Mouse (Mus musculus): ENCODE measurements at regions not wholly inside any gene's neighbourhood (a gene's known extent, or its start where the extent isn't known, plus 50 kb on each side); places are given as distances from the start of the nearest gene placed in this dataset.

- Histone ChIP-seq H3K4me1 (ENCODE audit: control insufficient read depth, insufficient read depth, low read length) (no peaks in the 10 kb centered on the region), H3K79me2 (replicated peaks; ENCODE audit: control insufficient read depth, insufficient read depth, low read length) (no peaks in the 10 kb centered on the region), H3K27me3 (ENCODE audit: control insufficient read depth, insufficient read depth, low read length) (no peaks in the 10 kb centered on the region), H3K27ac (no peak overlapping the region), H3K4me3 (no peak overlapping the region), H3K36me3 (ENCODE audit: control insufficient read depth, insufficient read depth, low read length) (no peaks in the 10 kb centered on the region), H3K9ac (ENCODE audit: low read depth, low read length) (no peak overlapping the region)
- no peak for TF ChIP-seq EP300 (IDR thresholded peaks at IDR 0.05; ENCODE audit: insufficient read depth, low read depth, low read length)
- no peak for TF ChIP-seq CTCF (IDR thresholded peaks at IDR 0.05)
- no peak for TF ChIP-seq POLR2A (IDR thresholded peaks at IDR 0.05; ENCODE audit: insufficient read depth, low read depth, low read length)
- DNase-seq, result no peak
- intact Hi-C loops (cut with DNase I), result no loop called here
- 49% methylated on average over 9 of the region's 9 CpGs for WGBS
These were observed 266.7 kb downstream of the Stim2 start for GRCm38 (mm10) chr5:54264867-54265434.

GRCm38 (mm10) chr5:54267905-54268590 lies 269.7 kb downstream of the Stim2 start:
- Histone ChIP-seq H3K36me3 (ENCODE audit: control insufficient read depth, insufficient read depth, low read length) (no peaks in the 10 kb centered on the region), H3K4me1 (ENCODE audit: control insufficient read depth, insufficient read depth, low read length) (no peaks in the 10 kb centered on the region), H3K79me2 (replicated peaks; ENCODE audit: control insufficient read depth, insufficient read depth, low read length) (no peaks in the 10 kb centered on the region), H3K27me3 (ENCODE audit: control insufficient read depth, insufficient read depth, low read length) (no peaks in the 10 kb centered on the region), H3K9ac (ENCODE audit: low read depth, low read length) (no peak overlapping the region), H3K27ac (no peak overlapping the region), H3K4me3 (no peak overlapping the region)
- TF ChIP-seq POLR2A (IDR thresholded peaks at IDR 0.05; ENCODE audit: insufficient read depth, low read depth, low read length) (no peak), CTCF (IDR thresholded peaks at IDR 0.05) (no peak), EP300 (IDR thresholded peaks at IDR 0.05; ENCODE audit: insufficient read depth, low read depth, low read length) (no peak)
- DNase-seq, result no peak
- 67% methylated on average over 10 of the region's 10 CpGs for WGBS
- intact Hi-C loops (cut with DNase I), result no loop called here

GRCm38 (mm10) chr5:54279357-54279756 lies 281.1 kb downstream of the Stim2 start:
- Histone ChIP-seq H3K4me1 (ENCODE audit: control insufficient read depth, insufficient read depth, low read length) (no peaks in the 10 kb centered on the region), H3K9ac (ENCODE audit: low read depth, low read length) (no peak overlapping the region), H3K79me2 (replicated peaks; ENCODE audit: control insufficient read depth, insufficient read depth, low read length) (no peaks in the 10 kb centered on the region), H3K27ac (no peak overlapping the region), H3K27me3 (ENCODE audit: control insufficient read depth, insufficient read depth, low read length) (no peaks in the 10 kb centered on the region), H3K4me3 (no peak overlapping the region), H3K36me3 (ENCODE audit: control insufficient read depth, insufficient read depth, low read length) (no peaks in the 10 kb centered on the region)
- intact Hi-C loops (cut with DNase I), result no loop called here
- no peak for DNase-seq
- no peak for TF ChIP-seq EP300 (IDR thresholded peaks at IDR 0.05; ENCODE audit: insufficient read depth, low read depth, low read length)
- TF ChIP-seq CTCF (IDR thresholded peaks at IDR 0.05), result no peak
- no peak for TF ChIP-seq POLR2A (IDR thresholded peaks at IDR 0.05; ENCODE audit: insufficient read depth, low read depth, low read length)
- WGBS, result 76% methylated on average over 8 of the region's 8 CpGs

- Histone ChIP-seq H3K27ac (no peak overlapping the region), H3K36me3 (ENCODE audit: control insufficient read depth, insufficient read depth, low read length) (no peaks in the 10 kb centered on the region), H3K9ac (ENCODE audit: low read depth, low read length) (no peak overlapping the region), H3K4me3 (no peak overlapping the region), H3K27me3 (ENCODE audit: control insufficient read depth, insufficient read depth, low read length) (no peaks in the 10 kb centered on the region), H3K4me1 (ENCODE audit: control insufficient read depth, insufficient read depth, low read length) (no peaks in the 10 kb centered on the region), H3K79me2 (replicated peaks; ENCODE audit: control insufficient read depth, insufficient read depth, low read length) (no peaks in the 10 kb centered on the region)
- WGBS, result 47% methylated on average over 4 of the region's 4 CpGs
- intact Hi-C loops (cut with DNase I), result no loop called here
- no peak for DNase-seq
- TF ChIP-seq CTCF (IDR thresholded peaks at IDR 0.05), result peak; percentile 23; the same call in 1 of the 2 replicates
- TF ChIP-seq POLR2A (IDR thresholded peaks at IDR 0.05; ENCODE audit: insufficient read depth, low read depth, low read length), result no peak
These were observed 282.4 kb downstream of the Stim2 start for GRCm38 (mm10) chr5:54280670-54281069.

- Histone ChIP-seq H3K36me3 (ENCODE audit: control insufficient read depth, insufficient read depth, low read length) (no peaks in the 10 kb centered on the region), H3K4me1 (ENCODE audit: control insufficient read depth, insufficient read depth, low read length) (no peaks in the 10 kb centered on the region), H3K79me2 (replicated peaks; ENCODE audit: control insufficient read depth, insufficient read depth, low read length) (no peaks in the 10 kb centered on the region), H3K4me3 (no peak overlapping the region), H3K27me3 (ENCODE audit: control insufficient read depth, insufficient read depth, low read length) (no peaks in the 10 kb centered on the region), H3K27ac (no peak overlapping the region), H3K9ac (ENCODE audit: low read depth, low read length) (no peak overlapping the region)
- 73% methylated on average over 4 of the region's 4 CpGs for WGBS
- intact Hi-C loops (cut with DNase I), result no loop called here
- no peak for TF ChIP-seq EP300 (IDR thresholded peaks at IDR 0.05; ENCODE audit: insufficient read depth, low read depth, low read length)
- TF ChIP-seq POLR2A (IDR thresholded peaks at IDR 0.05; ENCODE audit: insufficient read depth, low read depth, low read length), result no peak
- no peak for TF ChIP-seq CTCF (IDR thresholded peaks at IDR 0.05)
- no peak for DNase-seq
These were observed 282.8 kb downstream of the Stim2 start for GRCm38 (mm10) chr5:54281121-54281520.

- Histone ChIP-seq H3K27ac (no peak overlapping the region), H3K79me2 (replicated peaks; ENCODE audit: control insufficient read depth, insufficient read depth, low read length) (no peaks in the 10 kb centered on the region), H3K9ac (ENCODE audit: low read depth, low read length) (no peak overlapping the region), H3K36me3 (ENCODE audit: control insufficient read depth, insufficient read depth, low read length) (no peaks in the 10 kb centered on the region), H3K27me3 (ENCODE audit: control insufficient read depth, insufficient read depth, low read length) (no peaks in the 10 kb centered on the region), H3K4me1 (ENCODE audit: control insufficient read depth, insufficient read depth, low read length) (no peaks in the 10 kb centered on the region), H3K4me3 (no peak overlapping the region)
- TF ChIP-seq POLR2A (IDR thresholded peaks at IDR 0.05; ENCODE audit: insufficient read depth, low read depth, low read length) (no peak), EP300 (IDR thresholded peaks at IDR 0.05; ENCODE audit: insufficient read depth, low read depth, low read length) (no peak), CTCF (IDR thresholded peaks at IDR 0.05) (no peak)
- intact Hi-C loops (cut with DNase I), result no loop called here
- 35% methylated on average over 12 of the region's 12 CpGs for WGBS
- DNase-seq, result no peak
These were observed 292.2 kb downstream of the Stim2 start for GRCm38 (mm10) chr5:54290372-54291080.
